Mouse (Mus musculus): ENCODE measurements at regions not wholly inside any gene's neighbourhood (a gene's known extent, or its start where the extent isn't known, plus 50 kb on each side); places are given as distances from the start of the nearest gene placed in this dataset.

DNA sequence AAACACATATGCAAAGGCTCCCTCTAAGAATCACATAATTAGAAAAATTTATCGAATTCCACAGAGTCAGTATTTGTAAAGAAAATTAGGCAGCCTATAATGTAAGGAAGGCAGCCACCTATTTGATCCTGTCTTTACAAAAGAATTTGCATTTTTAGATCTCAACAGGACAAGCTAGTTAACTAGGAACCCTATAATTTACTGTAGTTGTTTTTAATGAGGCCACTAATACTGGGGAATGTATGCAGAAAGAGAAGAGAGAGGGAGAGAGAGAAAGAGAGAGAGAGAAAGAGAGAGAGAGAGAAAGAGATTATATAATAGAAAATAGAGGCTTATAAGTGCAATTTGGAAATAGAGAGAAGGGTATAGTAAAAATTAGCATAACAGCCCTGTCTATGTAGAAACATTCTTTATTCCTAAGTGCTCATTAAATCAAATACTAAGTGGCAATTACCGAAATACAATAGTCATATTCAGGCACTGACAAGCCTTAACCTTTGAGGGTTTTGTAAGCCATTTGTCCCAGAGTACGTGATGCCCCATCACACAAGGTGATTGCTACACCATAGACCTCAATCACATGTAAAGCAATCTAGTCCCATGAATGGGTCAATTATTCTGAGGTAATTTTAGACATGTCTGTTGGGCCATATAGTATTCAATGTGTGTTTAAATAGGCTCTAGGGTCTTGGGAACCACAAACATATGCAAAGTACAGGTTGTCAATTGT, 572.6 kb upstream of the Flrt2 start:
- TF ChIP-seq CTCF (IDR thresholded peaks at IDR 0.05) (no peak), EP300 (IDR thresholded peaks at IDR 0.05) (no peak)
